Mouse (Mus musculus): Measurements from ENCODE around the gene Arl4a. TPM values are rescaled to one million over a fixed set of nuclear protein-coding genes. Genes with fewer than 3 reads are reported as not detected.

The Arl4a gene
- polyA plus RNA-seq, 1 experiment from 2014 or later = 28.1 TPM

GRCm38 (mm10) chr12:40027444-40027843, 10.4 kb downstream of the Arl4a start:
- ATAC-seq (ENCODE audit: insufficient read depth) = no peak
- Histone ChIP-seq H3K4me3 (ENCODE audit: low read depth, low read length) (no peak overlapping the region), H3K9ac (no peak overlapping the region), H3K4me2 (no peak overlapping the region), H3K27me3 (ENCODE audit: insufficient read depth, low read length) (no peaks in the 10 kb centered on the region), H3K4me1 (ENCODE audit: insufficient read depth) (no peaks in the 10 kb centered on the region), H3K36me3 (ENCODE audit: insufficient read depth) (no peaks in the 10 kb centered on the region), H3K9me3 (ENCODE audit: low read depth, low read length) (no peaks in the 10 kb centered on the region), H3K27ac (ENCODE audit: low read depth) (no peak overlapping the region)
- 60% methylated on average over 3 of the region's 3 CpGs for WGBS
- no peak for DNase-seq
- TF ChIP-seq CTCF (IDR thresholded peaks at IDR 0.05; ENCODE audit: low read depth) = no peak

GRCm38 (mm10) chr12:40023918-40024317, 13.9 kb downstream of the Arl4a start:
- no peak for TF ChIP-seq CTCF (IDR thresholded peaks at IDR 0.05; ENCODE audit: low read depth)
- Histone ChIP-seq H3K4me1 (ENCODE audit: insufficient read depth) (no peaks in the 10 kb centered on the region), H3K9me3 (ENCODE audit: low read depth, low read length) (no peaks in the 10 kb centered on the region), H3K4me2 (no peak overlapping the region), H3K27ac (ENCODE audit: low read depth) (no peak overlapping the region), H3K9ac (no peak overlapping the region), H3K27me3 (ENCODE audit: insufficient read depth, low read length) (no peaks in the 10 kb centered on the region), H3K36me3 (ENCODE audit: insufficient read depth) (no peaks in the 10 kb centered on the region), H3K4me3 (ENCODE audit: low read depth, low read length) (no peak overlapping the region)
- 35% methylated on average over 2 of the region's 2 CpGs for WGBS
- DNase-seq (no peak), ATAC-seq (ENCODE audit: insufficient read depth) (no peak)

- no peaks in the 10 kb centered on the region for H3K4me1 ChIP-seq (ENCODE audit: insufficient read depth)
- H3K27ac ChIP-seq (ENCODE audit: low read depth) = no peak overlapping the region
- WGBS = 71% methylated on average over 3 of the region's 3 CpGs
- no peaks in the 10 kb centered on the region for H3K36me3 ChIP-seq (ENCODE audit: insufficient read depth)
- no peak overlapping the region for H3K4me3 ChIP-seq (ENCODE audit: low read depth, low read length)
- H3K4me2 ChIP-seq = no peak overlapping the region
- ATAC-seq (ENCODE audit: insufficient read depth) (no peak), DNase-seq (no peak)
- no peak overlapping the region for H3K9ac ChIP-seq
- no peaks in the 10 kb centered on the region for H3K27me3 ChIP-seq (ENCODE audit: insufficient read depth, low read length)
- H3K9me3 ChIP-seq (ENCODE audit: low read depth, low read length) = no peaks in the 10 kb centered on the region
- no peak for TF ChIP-seq CTCF (IDR thresholded peaks at IDR 0.05; ENCODE audit: low read depth)
Measured at GRCm38 (mm10) chr12:40023014-40023642, 14.7 kb downstream of the Arl4a start.

- no peaks in the 10 kb centered on the region for H3K27me3 ChIP-seq (ENCODE audit: insufficient read depth, low read length)
- no peak overlapping the region for H3K4me2 ChIP-seq
- TF ChIP-seq CTCF (IDR thresholded peaks at IDR 0.05; ENCODE audit: low read depth) = no peak
- H3K4me3 ChIP-seq (ENCODE audit: low read depth, low read length) = no peak overlapping the region
- H3K9me3 ChIP-seq (ENCODE audit: low read depth, low read length) = no peaks in the 10 kb centered on the region
- DNase-seq (no peak), ATAC-seq (ENCODE audit: insufficient read depth) (no peak)
- no peak overlapping the region for H3K9ac ChIP-seq
- WGBS = 76% methylated on average over 3 of the region's 3 CpGs
- no peaks in the 10 kb centered on the region for H3K4me1 ChIP-seq (ENCODE audit: insufficient read depth)
- H3K36me3 ChIP-seq (ENCODE audit: insufficient read depth) = no peaks in the 10 kb centered on the region
- H3K27ac ChIP-seq (ENCODE audit: low read depth) = no peak overlapping the region
Measured at GRCm38 (mm10) chr12:40022344-40022743, 15.5 kb downstream of the Arl4a start.

- Histone ChIP-seq H3K4me2 (no peak overlapping the region), H3K9me3 (ENCODE audit: low read depth, low read length) (no peaks in the 10 kb centered on the region), H3K27ac (ENCODE audit: low read depth) (no peak overlapping the region), H3K9ac (no peak overlapping the region), H3K4me1 (ENCODE audit: insufficient read depth) (no peaks in the 10 kb centered on the region), H3K4me3 (ENCODE audit: low read depth, low read length) (no peak overlapping the region), H3K36me3 (ENCODE audit: insufficient read depth) (no peaks in the 10 kb centered on the region), H3K27me3 (ENCODE audit: insufficient read depth, low read length) (no peaks in the 10 kb centered on the region)
- TF ChIP-seq CTCF (IDR thresholded peaks at IDR 0.05; ENCODE audit: low read depth) = no peak
- no peak for ATAC-seq (ENCODE audit: insufficient read depth)
- no peak for DNase-seq
- WGBS = 65% methylated on average over 6 of the region's 6 CpGs
Measured at GRCm38 (mm10) chr12:40017955-40018505, 19.8 kb downstream of the Arl4a start.

- Histone ChIP-seq H3K4me3 (ENCODE audit: low read depth, low read length) (peak overlapping the region; percentile 27), H3K27ac (ENCODE audit: low read depth) (peak overlapping the region; percentile 42; the same call in 1 of the 2 replicates), H3K9ac (peak overlapping the region; percentile 32), H3K9me3 (ENCODE audit: low read depth, low read length) (no peaks in the 10 kb centered on the region), H3K27me3 (ENCODE audit: insufficient read depth, low read length) (no peaks in the 10 kb centered on the region), H3K36me3 (ENCODE audit: insufficient read depth) (no peaks in the 10 kb centered on the region), H3K4me2 (peak overlapping the region; percentile 57), H3K4me1 (ENCODE audit: insufficient read depth) (no peaks in the 10 kb centered on the region)
- no peak for TF ChIP-seq CTCF (IDR thresholded peaks at IDR 0.05; ENCODE audit: low read depth)
- WGBS = 17% methylated on average over 19 of the region's 19 CpGs
- ATAC-seq (ENCODE audit: insufficient read depth) = peak; percentile 87
- peak; percentile 79 for DNase-seq
Measured at GRCm38 (mm10) chr12:40016648-40017460, 21.0 kb downstream of the Arl4a start.

- Histone ChIP-seq H3K9ac (no peak overlapping the region), H3K9me3 (ENCODE audit: low read depth, low read length) (no peaks in the 10 kb centered on the region), H3K27ac (ENCODE audit: low read depth) (no peak overlapping the region), H3K4me3 (ENCODE audit: low read depth, low read length) (no peak overlapping the region), H3K27me3 (ENCODE audit: insufficient read depth, low read length) (no peaks in the 10 kb centered on the region), H3K4me1 (ENCODE audit: insufficient read depth) (no peaks in the 10 kb centered on the region), H3K36me3 (ENCODE audit: insufficient read depth) (no peaks in the 10 kb centered on the region), H3K4me2 (no peak overlapping the region)
- 66% methylated on average over 9 of the region's 9 CpGs for WGBS
- DNase-seq = no peak
- no peak for TF ChIP-seq CTCF (IDR thresholded peaks at IDR 0.05; ENCODE audit: low read depth)
- no peak; the same call in 1 of the 2 replicates for ATAC-seq (ENCODE audit: insufficient read depth)
Measured at GRCm38 (mm10) chr12:40016068-40016467, 21.8 kb downstream of the Arl4a start.
